In genomic region chr2:12023402-12024111, GRCm38 (mm10) we compare ENCODE assay signal across 8 mouse cellular contexts.
DNase-seq lines count a peak whose midpoint lies in the region; ATAC-seq lines count a peak whose summit lies in the region.

No protein-coding gene starts in this region.

- H3K27me3 ChIP-seq in kidney, embryonic 15.5 days: no peaks in the 10 kb centered on the region

- 4% methylated on average over 10 of the region's 10 CpGs for WGBS in kidney, embryonic 15.5 days

- peak; percentile 88 for ATAC-seq in kidney, embryonic 15.5 days (replicated peaks; ENCODE audit: low FRiP score)

- peak; percentile 37 for DNase-seq in embryo, embryonic 10 days (ENCODE audit: low spot score)
- DNase-seq in embryo, embryonic 9.5 days (ENCODE audit: extremely low spot score): no peak
- peak; percentile 55 to 68 for DNase-seq in heart, adult 18-20 months
- peak; percentile 67 for DNase-seq in lung, postnatal 36 days
- DNase-seq in right cerebral cortex, adult 2 months (ENCODE audit: low spot score in 2 of 2): no peak
- no peak for DNase-seq in cerebellum, adult 8-10 months
- no peak for DNase-seq in ovary, postnatal 36 days (ENCODE audit: low spot score)

- no peaks in the 10 kb centered on the region for H3K9me3 ChIP-seq in kidney, embryonic 15.5 days (replicated peaks)

- no peak overlapping the region for H3K9ac ChIP-seq in kidney, embryonic 15.5 days

- no peak overlapping the region for H3K4me3 ChIP-seq in kidney, embryonic 15.5 days (replicated peaks)

- H3K36me3 ChIP-seq in kidney, embryonic 15.5 days: no peaks in the 10 kb centered on the region

- peaks cover 53% of the 10 kb centered on the region for H3K4me1 ChIP-seq in kidney, embryonic 15.5 days

- H3K27ac ChIP-seq in kidney, embryonic 15.5 days: peak overlapping the region; percentile 94

- peak overlapping the region; percentile 29 for H3K4me2 ChIP-seq in kidney, embryonic 15.5 days

Comparison
In these comparisons a context has a peak if more than half of its experiments do, and no peak if none do; other contexts are left out.
1. DNase-seq: peak in embryo, embryonic 10 days (single experiment), heart, adult 18-20 months (2 of 2) and lung, postnatal 36 days (single experiment); none in embryo, embryonic 9.5 days (single experiment), right cerebral cortex, adult 2 months (0 of 2), cerebellum, adult 8-10 months (single experiment) and ovary, postnatal 36 days (single experiment).